Mouse (Mus musculus): ENCODE measurements at regions not wholly inside any gene's neighbourhood (a gene's known extent, or its start where the extent isn't known, plus 50 kb on each side); places are given as distances from the start of the nearest gene placed in this dataset.
A peak's percentile ranks its signal among the peaks of the same experiment; 100 is the strongest.

DNA sequence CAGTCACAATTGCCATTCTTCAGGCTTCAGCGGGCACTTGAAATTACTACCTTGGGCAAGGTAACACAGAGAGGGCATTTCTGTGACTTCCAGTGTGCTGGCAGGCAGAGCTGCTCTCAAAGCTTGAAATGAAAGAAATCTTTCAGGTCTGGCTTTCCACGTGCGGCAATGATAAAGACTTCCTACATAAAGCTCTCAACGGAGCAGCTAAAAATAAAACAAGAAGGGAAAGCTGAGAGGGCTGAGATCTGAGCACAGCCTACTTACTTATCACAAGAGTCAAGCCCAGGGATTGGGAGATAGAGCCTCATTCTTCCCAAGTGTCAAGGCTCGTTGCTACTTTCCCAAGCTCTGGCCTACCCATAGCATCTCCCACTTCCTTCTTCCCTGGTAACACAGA is 274.6 kb upstream of the Rack1 start:
- DNase-seq (ENCODE audit: low spot score) (no peak), ATAC-seq (replicated peaks; ENCODE audit: low FRiP score, low read depth) (no peak)
- 67% methylated on average over 5 of the region's 5 CpGs for WGBS

DNA sequence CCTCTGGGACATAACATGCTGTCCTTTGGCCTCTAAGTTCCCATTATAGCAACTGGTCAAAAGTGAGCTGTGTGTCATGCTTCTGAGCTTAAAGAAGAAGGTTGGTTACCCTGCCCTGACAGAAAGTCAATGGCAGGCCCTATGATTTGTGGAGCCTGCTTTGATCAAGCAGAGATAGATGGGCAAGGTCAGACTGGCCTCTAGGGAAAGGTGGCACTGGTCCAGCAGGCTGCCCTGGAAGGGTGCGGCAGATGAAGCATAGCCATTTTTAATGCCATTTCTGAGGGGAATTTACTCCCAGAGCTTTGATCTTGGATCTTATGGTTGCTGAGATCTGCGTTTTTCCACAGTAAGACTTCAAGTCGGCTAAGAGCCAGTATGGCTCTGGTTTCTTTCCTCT is 293.2 kb upstream of the Rack1 start:
- DNase-seq (ENCODE audit: low spot score) (no peak), ATAC-seq (replicated peaks; ENCODE audit: low FRiP score, low read depth) (no peak)
- Histone ChIP-seq H3K4me1 (replicated peaks; ENCODE audit: insufficient read depth, low read length) (no peaks in the 10 kb centered on the region), H3K36me3 (ENCODE audit: insufficient read depth, low read length) (no peaks in the 10 kb centered on the region), H3K9me3 (replicated peaks; ENCODE audit: low read length) (no peaks in the 10 kb centered on the region), H3K4me2 (ENCODE audit: low read length) (no peak overlapping the region), H3K9ac (ENCODE audit: low read depth, low read length) (no peak overlapping the region), H3K4me3 (replicated peaks; ENCODE audit: low read depth, low read length) (no peak overlapping the region), H3K27ac (no peak overlapping the region), H3K27me3 (ENCODE audit: insufficient read depth, low read length) (no peaks in the 10 kb centered on the region)
- WGBS: 42% methylated on average over 3 of the region's 3 CpGs
- no peak for TF ChIP-seq CTCF (IDR thresholded peaks at IDR 0.05; ENCODE audit: low read depth)

More for the DNA sequence above, 274.6 kb upstream of the Rack1 start:
- H3K9ac ChIP-seq (ENCODE audit: low read depth, low read length): no peak overlapping the region
- no peak for TF ChIP-seq CTCF (IDR thresholded peaks at IDR 0.05; ENCODE audit: low read depth)
- H3K4me2 ChIP-seq (ENCODE audit: low read length): no peak overlapping the region
- no peak overlapping the region for H3K27ac ChIP-seq
- no peaks in the 10 kb centered on the region for H3K27me3 ChIP-seq (ENCODE audit: insufficient read depth, low read length)
- no peaks in the 10 kb centered on the region for H3K9me3 ChIP-seq (replicated peaks; ENCODE audit: low read length)
- no peaks in the 10 kb centered on the region for H3K36me3 ChIP-seq (ENCODE audit: insufficient read depth, low read length)
- H3K4me1 ChIP-seq (replicated peaks; ENCODE audit: insufficient read depth, low read length): no peaks in the 10 kb centered on the region
- no peak overlapping the region for H3K4me3 ChIP-seq (replicated peaks; ENCODE audit: low read depth, low read length)

GRCm38 (mm10) chr11:48502011-48502806 is 297.9 kb upstream of the Rack1 start:
- Histone ChIP-seq H3K4me1 (replicated peaks; ENCODE audit: insufficient read depth, low read length) (no peaks in the 10 kb centered on the region), H3K27me3 (ENCODE audit: insufficient read depth, low read length) (no peaks in the 10 kb centered on the region), H3K27ac (no peak overlapping the region), H3K9me3 (replicated peaks; ENCODE audit: low read length) (no peaks in the 10 kb centered on the region), H3K4me3 (replicated peaks; ENCODE audit: low read depth, low read length) (no peak overlapping the region), H3K4me2 (ENCODE audit: low read length) (no peak overlapping the region), H3K36me3 (ENCODE audit: insufficient read depth, low read length) (no peaks in the 10 kb centered on the region), H3K9ac (ENCODE audit: low read depth, low read length) (no peak overlapping the region)
- no peak for ATAC-seq (replicated peaks; ENCODE audit: low FRiP score, low read depth)
- DNase-seq (ENCODE audit: low spot score): no peak
- TF ChIP-seq CTCF (IDR thresholded peaks at IDR 0.05; ENCODE audit: low read depth): no peak
- WGBS: 58% methylated on average over 10 of the region's 10 CpGs

DNA sequence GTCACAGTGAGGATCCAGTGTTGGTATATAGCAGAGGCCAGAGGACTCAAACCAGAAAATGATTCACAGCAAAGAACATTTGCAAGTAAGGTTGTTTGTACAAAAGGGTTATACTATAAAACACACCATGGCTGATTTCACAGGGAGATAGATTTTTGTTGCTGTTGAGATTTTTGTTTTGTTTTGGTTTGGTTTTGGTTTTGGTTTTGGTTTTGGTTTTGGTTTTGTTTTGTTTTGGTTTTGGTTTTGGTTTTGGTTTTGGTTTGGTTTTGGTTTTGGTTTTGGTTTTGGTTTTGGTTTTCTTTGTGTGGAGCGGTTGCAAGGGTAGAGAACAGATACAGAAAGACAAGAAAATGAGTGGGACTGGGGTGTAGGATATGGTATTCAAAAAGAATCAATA is 301.1 kb upstream of the Rack1 start:
- no peaks in the 10 kb centered on the region for H3K4me1 ChIP-seq (replicated peaks; ENCODE audit: insufficient read depth, low read length)
- 89% methylated on average over 1 of the region's 1 CpGs for WGBS

GRCm38 (mm10) chr11:48488308-48488707 is 311.8 kb upstream of the Rack1 start:
- Histone ChIP-seq H3K4me2 (ENCODE audit: low read length) (no peak overlapping the region), H3K4me1 (replicated peaks; ENCODE audit: insufficient read depth, low read length) (no peaks in the 10 kb centered on the region), H3K4me3 (replicated peaks; ENCODE audit: low read depth, low read length) (no peak overlapping the region), H3K27me3 (ENCODE audit: insufficient read depth, low read length) (no peaks in the 10 kb centered on the region), H3K9me3 (replicated peaks; ENCODE audit: low read length) (no peaks in the 10 kb centered on the region), H3K27ac (no peak overlapping the region), H3K9ac (ENCODE audit: low read depth, low read length) (no peak overlapping the region), H3K36me3 (ENCODE audit: insufficient read depth, low read length) (no peaks in the 10 kb centered on the region)
- ATAC-seq (replicated peaks; ENCODE audit: low FRiP score, low read depth) (no peak), DNase-seq (ENCODE audit: low spot score) (peak; percentile 52)
- TF ChIP-seq CTCF (IDR thresholded peaks at IDR 0.05; ENCODE audit: low read depth): no peak
- 29% methylated on average over 1 of the region's 1 CpGs for WGBS

More for the DNA sequence above, 301.1 kb upstream of the Rack1 start:
- no peak overlapping the region for H3K9ac ChIP-seq (ENCODE audit: low read depth, low read length)
- no peaks in the 10 kb centered on the region for H3K9me3 ChIP-seq (replicated peaks; ENCODE audit: low read length)
- H3K27ac ChIP-seq: no peak overlapping the region
- DNase-seq (ENCODE audit: low spot score) (no peak), ATAC-seq (replicated peaks; ENCODE audit: low FRiP score, low read depth) (no peak)
- H3K36me3 ChIP-seq (ENCODE audit: insufficient read depth, low read length): no peaks in the 10 kb centered on the region
- H3K4me3 ChIP-seq (replicated peaks; ENCODE audit: low read depth, low read length): no peak overlapping the region
- TF ChIP-seq CTCF (IDR thresholded peaks at IDR 0.05; ENCODE audit: low read depth): no peak
- no peak overlapping the region for H3K4me2 ChIP-seq (ENCODE audit: low read length)
- H3K27me3 ChIP-seq (ENCODE audit: insufficient read depth, low read length): no peaks in the 10 kb centered on the region

DNA sequence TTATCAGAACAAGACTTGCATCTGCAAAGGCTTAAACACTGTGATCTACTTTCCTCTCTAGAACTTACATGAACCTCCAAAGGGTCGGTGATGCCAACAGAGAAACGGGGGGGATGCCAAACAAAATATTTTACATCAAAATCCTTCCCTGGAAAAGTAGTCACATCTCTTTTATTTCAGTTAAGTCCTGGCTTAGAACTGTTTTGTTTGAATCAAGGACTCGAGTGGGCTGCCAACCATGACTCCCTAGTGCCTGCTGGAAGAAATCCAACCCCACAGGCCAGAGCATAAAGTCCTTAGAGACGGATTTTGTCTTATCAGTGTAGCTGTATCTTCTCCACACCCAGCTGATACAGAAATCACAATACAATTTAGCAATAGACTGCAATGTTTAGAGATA is 336.1 kb upstream of the Rack1 start:
- Histone ChIP-seq H3K27ac (no peak overlapping the region), H3K9ac (ENCODE audit: low read depth, low read length) (no peak overlapping the region), H3K36me3 (ENCODE audit: insufficient read depth, low read length) (no peaks in the 10 kb centered on the region), H3K4me1 (replicated peaks; ENCODE audit: insufficient read depth, low read length) (no peaks in the 10 kb centered on the region), H3K4me3 (replicated peaks; ENCODE audit: low read depth, low read length) (no peak overlapping the region), H3K4me2 (ENCODE audit: low read length) (no peak overlapping the region), H3K9me3 (replicated peaks; ENCODE audit: low read length) (no peaks in the 10 kb centered on the region), H3K27me3 (ENCODE audit: insufficient read depth, low read length) (no peaks in the 10 kb centered on the region)
- DNase-seq (ENCODE audit: low spot score) (peak; percentile 14), ATAC-seq (replicated peaks; ENCODE audit: low FRiP score, low read depth) (no peak)
- 21% methylated on average over 4 of the region's 4 CpGs for WGBS
- TF ChIP-seq CTCF (IDR thresholded peaks at IDR 0.05; ENCODE audit: low read depth): no peak

GRCm38 (mm10) chr11:48449883-48450282 is 350.2 kb upstream of the Rack1 start:
- 92% methylated on average over 1 of the region's 1 CpGs for WGBS
- no peak for ATAC-seq (replicated peaks; ENCODE audit: low FRiP score, low read depth)

More at GRCm38 (mm10) chr11:48449883-48450282, 350.2 kb upstream of the Rack1 start:
- TF ChIP-seq CTCF (IDR thresholded peaks at IDR 0.05; ENCODE audit: low read depth): no peak
- Histone ChIP-seq H3K27ac (no peak overlapping the region), H3K9me3 (replicated peaks; ENCODE audit: low read length) (no peaks in the 10 kb centered on the region), H3K27me3 (ENCODE audit: insufficient read depth, low read length) (no peaks in the 10 kb centered on the region), H3K4me2 (ENCODE audit: low read length) (no peak overlapping the region), H3K36me3 (ENCODE audit: insufficient read depth, low read length) (no peaks in the 10 kb centered on the region), H3K9ac (ENCODE audit: low read depth, low read length) (no peak overlapping the region), H3K4me3 (replicated peaks; ENCODE audit: low read depth, low read length) (no peak overlapping the region), H3K4me1 (replicated peaks; ENCODE audit: insufficient read depth, low read length) (no peaks in the 10 kb centered on the region)
- no peak for DNase-seq (ENCODE audit: low spot score)
